Mouse (Mus musculus) lung, postnatal 25 days (tissue): ENCODE measurements around the gene Unc13d.
A peak's percentile ranks its signal among the peaks of the same experiment; 100 is the strongest.
"Not testable (repeated sequence)": the region's sequence is repeated elsewhere in the genome, so short reads cannot be mapped to it uniquely, and the experiment has no call there.

Source experiments
- DNase-seq: peaks from one replicate; pipeline ENCODE4 v3.0.0; 2022; ENCODE audit warnings: low spot score

Unc13d gene

GRCm38 (mm10) chr11:116077446-116078204 is at the start of gene Unc13d:
Gene Unc13d, minus strand, starts transcription at chr11:116077961.
- peak; percentile 82 for DNase-seq

- DNase-seq: no peak
These were observed 48.5 kb upstream of the Unc13d start for GRCm38 (mm10) chr11:116126261-116126660.

- not testable (repeated sequence) for DNase-seq
These were observed 44.0 kb upstream of the Unc13d start for GRCm38 (mm10) chr11:116121731-116122245.

GRCm38 (mm10) chr11:116117819-116118218 is 40.1 kb upstream of the Unc13d start:
- no peak for DNase-seq

GRCm38 (mm10) chr11:116117241-116117640 is 39.5 kb upstream of the Unc13d start:
- no peak for DNase-seq

GRCm38 (mm10) chr11:116111611-116112203 is 33.9 kb upstream of the Unc13d start:
- DNase-seq: no peak

GRCm38 (mm10) chr11:116111067-116111466 is 33.3 kb upstream of the Unc13d start:
- DNase-seq: no peak

- peak; percentile 65 for DNase-seq
These were observed 32.8 kb upstream of the Unc13d start for GRCm38 (mm10) chr11:116110540-116110939.

GRCm38 (mm10) chr11:116110131-116110530 is 32.4 kb upstream of the Unc13d start:
- DNase-seq: peak; percentile 77

- DNase-seq: no peak
These were observed 31.8 kb upstream of the Unc13d start for GRCm38 (mm10) chr11:116109441-116110081.

GRCm38 (mm10) chr11:116108464-116109137 is 30.8 kb upstream of the Unc13d start:
- DNase-seq: peak; percentile 61

- no peak for DNase-seq
These were observed 30.1 kb upstream of the Unc13d start for GRCm38 (mm10) chr11:116107777-116108285.

- DNase-seq: no peak
These were observed 29.4 kb upstream of the Unc13d start for GRCm38 (mm10) chr11:116106963-116107776.

GRCm38 (mm10) chr11:116106154-116106962 is 28.6 kb upstream of the Unc13d start:
- no peak for DNase-seq

GRCm38 (mm10) chr11:116105065-116105464 is 27.3 kb upstream of the Unc13d start:
- DNase-seq: no peak

GRCm38 (mm10) chr11:116104006-116104646 is 26.4 kb upstream of the Unc13d start:
- peak; percentile 79 for DNase-seq

- no peak for DNase-seq
These were observed 25.8 kb upstream of the Unc13d start for GRCm38 (mm10) chr11:116103572-116103971.

- no peak for DNase-seq
These were observed 24.7 kb upstream of the Unc13d start for GRCm38 (mm10) chr11:116102472-116102871.

GRCm38 (mm10) chr11:116101931-116102381 is 24.2 kb upstream of the Unc13d start:
- DNase-seq: no peak

- DNase-seq: no peak
These were observed 23.1 kb upstream of the Unc13d start for GRCm38 (mm10) chr11:116100839-116101238.
